Mouse (Mus musculus) heart, postnatal 0 days (tissue): ENCODE data around the gene Sh3bgrl2. TPM values are rescaled to one million over a fixed set of nuclear protein-coding genes. Genes with fewer than 3 reads are reported as not detected.

ENCODE experiments used
- ATAC-seq: fragments of 200-750 bp; cut with Nextera tagmentation; 2 replicates; pipeline ENCODE4 v1.8.0; 2017; ENCODE audit warnings: low read depth, moderate number of reproducible peaks, moderate library complexity; ENCODE audit not compliant: insufficient read depth
- DNase-seq: peaks from one replicate; pipeline ENCODE4 v3.0.0-alpha.2; 2016; ENCODE audit warnings: low spot score
- H3K27ac ChIP-seq: fragments of 300-500 bp; sonication (generic); 2 replicates; pipeline ENCODE4 v1.5.1; 2014; ENCODE audit warnings: low read depth, mild to moderate bottlenecking
- H3K27me3 ChIP-seq: fragments of 300-500 bp; sonication (generic); 2 replicates; pipeline ENCODE4 v1.6.1; 2014; ENCODE audit warnings: low read length, mixed read lengths; ENCODE audit not compliant: control insufficient read depth, insufficient read depth
- H3K36me3 ChIP-seq: fragments of 300-500 bp; sonication (generic); replicated peaks from 2 replicates; pipeline ENCODE4 v1.6.1; 2014; ENCODE audit warnings: low read length, mixed read lengths; ENCODE audit not compliant: control insufficient read depth, insufficient read depth
- H3K4me1 ChIP-seq: fragments of 300-500 bp; sonication (generic); 2 replicates; pipeline ENCODE4 v1.6.1; 2014; ENCODE audit warnings: antibody characterized with exemption; ENCODE audit not compliant: control insufficient read depth, insufficient read depth
- H3K4me2 ChIP-seq: fragments of 300-500 bp; sonication (generic); 2 replicates; pipeline ENCODE4 v1.6.1; 2014; ENCODE audit warnings: low read depth, mild to moderate bottlenecking, low read length, moderate library complexity
- H3K4me3 ChIP-seq: fragments of 300-500 bp; sonication (generic); 2 replicates; pipeline ENCODE4 v1.5.1; 2014; ENCODE audit warnings: low read depth, low read length
- H3K9ac ChIP-seq: fragments of 300-500 bp; sonication (generic); replicated peaks from 2 replicates; pipeline ENCODE4 v1.6.1; 2014; ENCODE audit warnings: low read depth, low read length, mixed read lengths
- H3K9me3 ChIP-seq: fragments of 300-500 bp; sonication (generic); replicated peaks from 2 replicates; pipeline ENCODE4 v1.6.1; 2016; ENCODE audit warnings: low read length; ENCODE audit not compliant: control insufficient read depth
- CTCF ChIP-seq: IDR thresholded peaks from 2 replicates; pipeline ENCODE4 v1.5.1; 2016; ENCODE audit warnings: antibody characterized with exemption, control low read depth, low read depth
- EP300 ChIP-seq: IDR thresholded peaks from 2 replicates; pipeline ENCODE4 v1.6.1; 2016; ENCODE audit warnings: antibody characterized with exemption, low read depth
- WGBS: fragments of 180-500 bp; shearing (Covaris S2); extraction: QIAGEN DNeasy Blood & Tissue Kit; methylation state at CpG from one replicate; pipeline ENCODE4 v1.1.7; 2014; 5-methylcytosine and 5-hydroxymethylcytosine counted together
- polyA plus RNA-seq: library from polyadenylated mRNA; unstranded; fragments of >200 nt; fragmentation: Nextera tagmentation; extraction: Ambion mirVana; gene quantifications from 2 replicates; pipeline ENCODE4 v1.2.1, GENCODE M21; 2015
- total RNA-seq: library from RNA; depleted of rRNA; stranded (reverse); fragments of >200 nt; gene quantifications from 2 replicates; pipeline ENCODE4 v1.2.3, GENCODE M21; 2014; ENCODE audit warnings: low replicate concordance

The Sh3bgrl2 gene
- total and polyA plus RNA-seq, 2 experiments from 2014 or later = 3.8 to 5.7 TPM

DNA sequence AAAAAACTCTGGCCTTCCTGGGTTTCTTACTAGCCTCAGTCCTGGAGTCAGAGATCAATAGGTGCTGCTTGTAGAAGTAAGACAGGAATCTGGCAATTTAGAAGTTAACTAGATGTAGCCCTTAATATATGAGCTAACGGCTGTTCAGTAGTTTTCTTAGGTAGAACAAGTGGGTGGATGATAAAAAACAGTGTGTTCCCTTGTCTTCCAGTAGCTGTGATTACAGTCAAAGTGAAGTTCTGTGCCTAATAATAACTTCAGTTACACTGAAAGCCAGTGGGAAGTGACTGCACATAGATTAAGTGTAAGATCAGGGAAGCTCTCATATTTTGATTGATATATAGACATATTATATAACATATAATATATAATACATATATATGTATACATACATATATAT lies 60.0 kb downstream of the Sh3bgrl2 start:
- no peaks in the 10 kb centered on the region for H3K9me3 ChIP-seq
- WGBS = 16% methylated on average over 1 of the region's 1 CpGs
- no peaks in the 10 kb centered on the region for H3K4me1 ChIP-seq
- H3K9ac ChIP-seq = no peak overlapping the region
- DNase-seq = no peak
- no peaks in the 10 kb centered on the region for H3K27me3 ChIP-seq
- no peaks in the 10 kb centered on the region for H3K36me3 ChIP-seq
- H3K27ac ChIP-seq = no peak overlapping the region
- H3K4me3 ChIP-seq = no peak overlapping the region
- ATAC-seq = no peak
- TF ChIP-seq EP300 = no peak
- no peak for TF ChIP-seq CTCF
- H3K4me2 ChIP-seq = no peak overlapping the region

DNA sequence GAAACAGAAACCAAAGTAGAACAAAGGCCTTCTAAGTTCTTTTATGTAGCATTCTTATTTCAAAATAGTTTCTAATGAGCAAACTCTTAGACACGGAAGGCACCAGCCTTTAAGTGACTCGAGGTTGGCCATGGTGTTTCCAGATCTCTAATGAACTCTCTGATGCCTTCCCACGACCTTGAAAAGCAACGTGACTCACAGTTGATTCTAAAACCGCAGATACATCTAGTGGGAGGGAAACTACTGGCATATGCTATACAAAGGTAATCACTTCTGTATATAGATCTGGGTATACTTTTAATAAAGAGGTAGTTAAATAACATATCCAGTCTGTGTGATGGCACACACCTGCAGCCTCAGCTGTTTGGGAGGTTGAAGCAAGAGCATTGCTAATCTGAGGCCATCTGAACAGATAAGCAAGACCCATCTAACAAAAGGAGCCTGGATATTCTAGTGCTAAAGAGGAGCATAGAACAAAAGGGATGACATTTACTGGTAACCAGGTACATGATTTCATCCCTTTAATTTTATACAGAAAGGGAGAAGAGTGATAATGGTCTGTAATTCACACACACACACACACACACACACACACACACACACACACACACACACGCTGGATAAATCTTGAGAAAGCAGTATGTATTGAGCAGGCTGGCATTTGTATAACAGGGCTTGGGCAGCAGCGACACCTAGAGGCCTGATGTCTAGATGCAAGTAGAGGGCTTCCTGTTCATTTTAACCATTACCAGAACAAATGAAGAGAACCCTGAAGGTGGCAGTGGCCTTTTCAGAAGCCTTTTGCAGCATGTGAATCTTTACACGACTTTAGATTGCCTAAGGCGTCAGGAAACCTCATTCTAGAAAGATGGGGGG lies 61.5 kb downstream of the Sh3bgrl2 start:
- WGBS = 32% methylated on average over 9 of the region's 9 CpGs
- no peak overlapping the region for H3K4me3 ChIP-seq
- H3K4me1 ChIP-seq = no peaks in the 10 kb centered on the region
- H3K9ac ChIP-seq = no peak overlapping the region
- no peaks in the 10 kb centered on the region for H3K9me3 ChIP-seq
- ATAC-seq (peak; percentile 69), DNase-seq (peak; percentile 77)
- no peaks in the 10 kb centered on the region for H3K36me3 ChIP-seq
- TF ChIP-seq CTCF (peak; percentile 94), EP300 (no peak)
- no peak overlapping the region for H3K27ac ChIP-seq
- no peaks in the 10 kb centered on the region for H3K27me3 ChIP-seq
- H3K4me2 ChIP-seq = no peak overlapping the region

DNA sequence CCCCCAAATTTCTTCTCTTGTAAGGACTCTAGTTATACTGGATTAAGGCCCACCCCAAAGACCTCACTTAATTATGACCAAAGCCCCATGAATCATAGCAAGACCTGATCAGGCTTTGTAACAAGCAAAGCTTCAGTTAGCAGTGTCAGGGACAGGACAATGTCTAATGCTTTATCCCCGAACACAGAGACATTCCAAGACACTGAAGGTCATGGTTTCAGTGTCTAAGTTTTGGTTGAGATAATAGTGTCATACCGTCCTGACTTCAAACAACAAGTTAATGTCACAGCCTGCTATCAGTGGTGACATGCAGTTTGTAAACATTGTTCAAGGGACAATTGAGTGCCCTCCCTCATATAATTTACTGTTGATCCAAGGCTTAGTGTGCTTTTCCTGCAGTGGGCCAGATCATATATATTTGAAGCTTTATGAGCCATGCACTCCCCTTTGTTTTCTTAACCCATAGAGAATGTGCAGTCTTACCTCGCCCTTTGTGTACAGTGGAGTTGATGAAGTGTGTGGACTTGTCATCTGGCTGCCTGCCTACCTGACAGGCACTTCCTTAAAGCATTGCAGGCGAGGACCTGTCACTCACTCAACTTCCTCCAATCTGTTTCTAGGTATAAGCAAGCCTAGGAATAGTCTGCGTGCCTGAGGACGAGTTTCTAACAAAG lies 67.9 kb downstream of the Sh3bgrl2 start:
- WGBS = 20% methylated on average over 6 of the region's 6 CpGs
- H3K36me3 ChIP-seq = no peaks in the 10 kb centered on the region
- DNase-seq (no peak), ATAC-seq (no peak)
- H3K4me1 ChIP-seq = peaks cover 5% of the 10 kb centered on the region; the same call in 1 of the 2 replicates
- H3K27me3 ChIP-seq = no peaks in the 10 kb centered on the region
- no peak overlapping the region for H3K9ac ChIP-seq
- 0 out of 2 replicates have a peak overlapping the region, but pooled peaks have one; percentile 3 for H3K4me3 ChIP-seq
- no peak overlapping the region for H3K27ac ChIP-seq
- TF ChIP-seq CTCF (no peak), EP300 (no peak)
- H3K9me3 ChIP-seq = no peaks in the 10 kb centered on the region
- H3K4me2 ChIP-seq = peak overlapping the region; percentile 25; the same call in 1 of the 2 replicates

DNA sequence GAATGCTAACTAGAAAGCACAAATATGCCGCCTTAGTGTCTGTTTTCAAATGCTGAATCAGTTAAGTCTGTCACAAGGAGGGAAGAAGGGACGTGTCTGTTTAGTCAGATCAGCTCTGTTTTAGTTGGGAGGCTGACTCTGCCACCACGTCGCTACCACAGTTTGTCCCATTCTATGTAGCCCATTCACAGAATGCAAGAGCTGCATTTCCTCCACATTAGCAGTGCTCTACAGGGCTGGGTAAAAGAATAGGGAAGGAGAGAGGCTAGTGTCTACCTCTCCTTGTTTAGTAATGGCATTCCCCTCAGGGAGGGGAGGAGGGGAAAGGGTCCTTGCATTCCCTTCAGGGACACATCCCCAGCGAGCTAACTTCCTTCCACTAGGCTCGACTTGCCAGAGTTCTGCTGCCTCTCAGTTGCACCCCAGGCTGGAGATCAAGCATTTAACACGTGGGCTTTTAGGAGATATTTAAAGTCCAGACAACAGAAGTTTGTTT lies 68.5 kb downstream of the Sh3bgrl2 start:
- H3K27me3 ChIP-seq = no peaks in the 10 kb centered on the region
- 0 out of 2 replicates have a peak overlapping the region, but pooled peaks have one; percentile 20 for H3K27ac ChIP-seq
- 21% methylated on average over 7 of the region's 7 CpGs for WGBS
- no peak for DNase-seq
- H3K4me3 ChIP-seq = 0 out of 2 replicates have a peak overlapping the region, but pooled peaks have one; percentile 3
- no peaks in the 10 kb centered on the region for H3K36me3 ChIP-seq
- no peak overlapping the region for H3K9ac ChIP-seq
- peaks cover 5% of the 10 kb centered on the region; the same call in 1 of the 2 replicates for H3K4me1 ChIP-seq
- TF ChIP-seq EP300 (no peak), CTCF (no peak)
- no peak for ATAC-seq
- no peaks in the 10 kb centered on the region for H3K9me3 ChIP-seq
- peak overlapping the region; percentile 25; the same call in 1 of the 2 replicates for H3K4me2 ChIP-seq

DNA sequence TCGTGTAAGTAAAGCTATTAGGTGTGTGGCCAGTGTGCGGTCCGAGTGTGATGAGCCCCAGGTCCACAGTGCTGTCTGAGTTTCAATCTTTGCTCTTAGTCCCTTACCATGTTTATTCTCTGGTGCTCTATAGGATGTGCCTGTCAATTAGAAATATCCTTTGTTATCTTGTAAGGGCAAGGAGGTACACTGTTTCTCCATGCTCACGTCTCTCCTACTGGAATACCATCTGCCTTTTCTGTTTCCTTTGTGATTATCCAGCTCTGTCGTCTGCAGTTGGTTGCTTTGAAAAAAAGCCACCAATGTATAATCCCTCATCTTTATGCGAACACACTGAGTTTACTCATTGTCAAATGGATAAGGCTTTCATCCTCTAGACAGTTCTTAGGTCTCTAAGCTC lies 75.3 kb downstream of the Sh3bgrl2 start:
- H3K27ac ChIP-seq = no peak overlapping the region
- no peaks in the 10 kb centered on the region for H3K9me3 ChIP-seq
- WGBS = 73% methylated on average over 6 of the region's 6 CpGs
- TF ChIP-seq CTCF = no peak
- no peak for TF ChIP-seq EP300
- no peak overlapping the region for H3K9ac ChIP-seq
- no peak overlapping the region for H3K4me3 ChIP-seq
- H3K27me3 ChIP-seq = no peaks in the 10 kb centered on the region
- H3K36me3 ChIP-seq = no peaks in the 10 kb centered on the region
- DNase-seq (no peak), ATAC-seq (no peak)
- H3K4me1 ChIP-seq = no peaks in the 10 kb centered on the region
- H3K4me2 ChIP-seq = no peak overlapping the region
